Mouse (Mus musculus) neural tube, embryonic 15.5 days (tissue): ENCODE results near the gene Dlg5. TPM values are rescaled to one million over a fixed set of nuclear protein-coding genes. Genes with fewer than 3 reads are reported as not detected.

Experiments used
- ATAC-seq: fragments of 200-750 bp; cut with Nextera tagmentation; 2 replicates; pipeline ENCODE4 v1.8.0; 2017; ENCODE audit warnings: mild to moderate bottlenecking, moderate TSS enrichment, moderate library complexity; ENCODE audit not compliant: low FRiP score
- H3K27ac ChIP-seq: fragments of 300-500 bp; sonication (generic); replicated peaks from 2 replicates; pipeline ENCODE4 v1.5.1; 2015; ENCODE audit warnings: mild to moderate bottlenecking, inconsistent platforms
- H3K27me3 ChIP-seq: fragments of 300-500 bp; sonication (generic); replicated peaks from 2 replicates; pipeline ENCODE4 v1.6.1; 2015; ENCODE audit warnings: inconsistent platforms
- H3K36me3 ChIP-seq: fragments of 300-500 bp; sonication (generic); 2 replicates; pipeline ENCODE4 v1.6.1; 2015; ENCODE audit warnings: inconsistent platforms
- H3K4me1 ChIP-seq: fragments of 300-500 bp; sonication (generic); 2 replicates; pipeline ENCODE4 v1.6.1; 2015; ENCODE audit warnings: inconsistent platforms
- H3K4me2 ChIP-seq: fragments of 300-500 bp; sonication (generic); 2 replicates; pipeline ENCODE4 v1.6.1; 2015; ENCODE audit warnings: inconsistent platforms, mild to moderate bottlenecking, moderate library complexity
- H3K4me3 ChIP-seq: fragments of 300-500 bp; sonication (generic); replicated peaks from 2 replicates; pipeline ENCODE4 v1.5.1; 2015; ENCODE audit warnings: mild to moderate bottlenecking, inconsistent platforms
- H3K9ac ChIP-seq: fragments of 300-500 bp; sonication (generic); replicated peaks from 2 replicates; pipeline ENCODE4 v1.6.1; 2015; ENCODE audit warnings: mild to moderate bottlenecking, inconsistent platforms
- H3K9me3 ChIP-seq: fragments of 300-500 bp; sonication (generic); replicated peaks from 2 replicates; pipeline ENCODE4 v1.6.1; 2016; ENCODE audit warnings: inconsistent platforms
- whole genome bisulfite sequencing: fragments of 180-500 bp; shearing (Covaris S2); methylation state at CpG from one replicate; pipeline ENCODE4 v1.1.7; 2015; ENCODE audit warnings: mixed read lengths; 5-methylcytosine and 5-hydroxymethylcytosine counted together
- polyA plus RNA-seq: library from polyadenylated mRNA; unstranded; fragments of >200 nt; fragmentation: Nextera tagmentation; extraction: Ambion mirVana; gene quantifications from 2 replicates; pipeline ENCODE4 v1.2.1, GENCODE M21; 2015

Gene Dlg5
- polyA plus RNA-seq, 1 experiment from 2014 or later = 19.9 TPM

DNA sequence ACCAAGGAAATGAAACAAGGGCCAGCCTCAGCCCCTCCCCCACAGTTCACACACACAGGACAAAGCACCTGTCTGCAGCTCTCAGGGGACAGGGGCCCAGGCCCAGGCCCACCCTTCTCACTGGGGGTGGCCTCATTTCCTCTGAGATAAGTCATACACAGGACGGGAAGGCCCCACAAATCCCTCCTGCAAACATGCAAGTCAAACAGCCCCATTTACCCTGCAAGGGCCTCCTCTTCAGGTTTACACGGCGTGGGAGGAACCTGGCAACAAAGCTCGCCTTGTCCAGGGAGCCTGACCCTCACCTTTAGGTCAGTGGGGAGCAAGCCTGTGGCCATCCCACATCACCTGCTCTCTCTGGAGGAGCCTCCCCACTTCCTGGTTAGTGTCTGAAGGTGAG lies 60.2 kb downstream of the Dlg5 start:
- Histone ChIP-seq H3K27ac (no peak overlapping the region), H3K4me3 (no peak overlapping the region), H3K4me2 (no peak overlapping the region), H3K9me3 (no peaks in the 10 kb centered on the region), H3K36me3 (peaks cover 13% of the 10 kb centered on the region; the same call in 1 of the 2 replicates), H3K9ac (no peak overlapping the region), H3K27me3 (no peaks in the 10 kb centered on the region), H3K4me1 (peaks cover 16% of the 10 kb centered on the region)
- 53% methylated on average over 4 of the region's 4 CpGs for WGBS
- no peak for ATAC-seq

DNA sequence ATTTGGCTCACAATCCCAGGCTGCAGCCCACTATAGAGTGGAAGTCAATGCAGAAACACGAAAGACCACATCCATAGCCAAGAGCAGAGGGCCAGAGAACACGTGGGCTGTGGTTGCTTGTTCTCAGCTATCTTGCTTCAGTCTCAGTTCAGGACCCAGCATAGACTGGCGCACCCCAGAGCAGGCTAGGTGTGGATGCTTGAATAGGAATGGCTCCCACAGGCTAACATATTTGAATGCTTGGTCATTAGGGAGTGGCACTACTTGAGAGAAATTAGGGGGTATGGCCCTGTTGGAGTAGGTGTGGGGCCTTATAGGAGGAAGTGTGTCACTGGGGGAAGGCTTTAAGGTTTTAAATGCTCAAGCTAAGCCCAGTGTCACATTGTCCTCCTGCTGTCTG lies 62.8 kb downstream of the Dlg5 start:
- WGBS = 79% methylated on average over 3 of the region's 3 CpGs
- H3K27ac ChIP-seq = peak overlapping the region; percentile 66; the same call in 1 of the 2 replicates

DNA sequence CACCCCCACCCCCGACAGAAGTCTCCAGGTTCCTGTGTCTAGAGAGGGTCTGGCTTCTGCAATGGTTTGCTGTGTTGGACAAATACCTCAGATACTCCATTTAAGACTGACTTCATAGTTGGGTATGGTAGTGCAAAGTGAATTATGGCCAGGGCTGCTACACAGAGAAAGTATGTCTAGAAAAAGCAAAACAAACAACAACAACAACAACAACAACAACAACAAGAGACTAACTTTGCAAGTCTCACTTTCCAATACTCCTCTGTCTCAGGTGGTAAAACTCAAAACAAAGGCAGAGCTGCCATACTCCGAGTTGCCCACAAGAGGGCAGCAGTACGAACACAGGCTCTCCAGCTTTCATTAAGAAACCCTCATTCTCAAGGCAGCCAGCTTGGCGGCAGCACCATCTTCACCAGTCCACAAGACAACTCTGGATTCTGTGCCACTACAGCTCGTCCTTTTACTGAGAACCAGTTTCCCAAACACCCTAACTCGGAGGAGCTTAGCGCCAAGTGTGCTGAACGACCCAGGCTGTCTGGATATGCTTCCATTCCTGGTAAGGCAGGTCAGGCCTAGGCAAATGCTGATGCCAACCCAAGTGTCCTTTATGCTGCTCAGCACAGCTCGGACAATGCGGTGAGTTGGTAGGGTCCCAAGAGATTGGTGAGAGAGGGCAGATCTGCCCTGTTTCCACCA lies 63.8 kb downstream of the Dlg5 start:
- H3K27me3 ChIP-seq = no peaks in the 10 kb centered on the region
- peak; percentile 77 for ATAC-seq
- H3K36me3 ChIP-seq = peaks cover 2% of the 10 kb centered on the region
- H3K9ac ChIP-seq = no peak overlapping the region; the same call in 1 of the 2 replicates
- no peak overlapping the region for H3K4me2 ChIP-seq
- H3K4me3 ChIP-seq = no peak overlapping the region
- no peaks in the 10 kb centered on the region for H3K9me3 ChIP-seq
- 26% methylated on average over 10 of the region's 10 CpGs for WGBS
- H3K27ac ChIP-seq = peak overlapping the region; percentile 66
- H3K4me1 ChIP-seq = peaks cover 21% of the 10 kb centered on the region

More for the DNA sequence above, 62.8 kb downstream of the Dlg5 start:
- Histone ChIP-seq H3K4me2 (no peak overlapping the region), H3K27me3 (no peaks in the 10 kb centered on the region), H3K9ac (no peak overlapping the region), H3K9me3 (no peaks in the 10 kb centered on the region), H3K4me3 (no peak overlapping the region), H3K4me1 (peaks cover 21% of the 10 kb centered on the region), H3K36me3 (peaks cover 4% of the 10 kb centered on the region; the same call in 1 of the 2 replicates)
- ATAC-seq = no peak

DNA sequence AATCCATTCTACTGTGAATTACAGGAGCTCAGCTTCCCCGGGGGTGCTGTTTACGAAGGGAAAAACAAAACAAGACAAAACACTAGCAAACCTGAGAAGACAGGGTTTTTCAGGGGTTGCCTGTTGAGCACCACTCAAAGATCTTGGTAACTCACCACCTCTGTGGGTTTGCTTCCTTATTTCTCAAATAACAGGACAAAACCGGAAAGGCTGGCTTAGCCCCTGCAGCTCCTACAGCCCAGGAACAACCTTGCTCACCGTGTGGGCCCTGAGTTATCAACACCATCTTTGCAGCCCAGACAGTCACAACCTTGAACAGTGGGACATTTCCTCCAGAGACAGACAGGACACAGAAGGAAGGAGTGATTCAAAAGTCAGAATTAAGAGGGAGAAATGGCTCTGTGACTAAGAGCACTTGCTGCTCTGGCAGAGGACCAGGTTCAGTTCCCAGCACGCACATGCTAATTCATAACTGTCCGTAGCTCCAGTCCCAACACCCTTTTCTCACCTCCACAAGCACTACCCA lies 66.2 kb downstream of the Dlg5 start:
- Histone ChIP-seq H3K4me2 (no peak overlapping the region), H3K9me3 (no peaks in the 10 kb centered on the region), H3K36me3 (peaks cover 23% of the 10 kb centered on the region), H3K4me3 (no peak overlapping the region), H3K9ac (no peak overlapping the region), H3K4me1 (peaks cover 16% of the 10 kb centered on the region), H3K27me3 (no peaks in the 10 kb centered on the region), H3K27ac (no peak overlapping the region; the same call in 1 of the 2 replicates)
- 79% methylated on average over 6 of the region's 6 CpGs for WGBS
- ATAC-seq = no peak

DNA sequence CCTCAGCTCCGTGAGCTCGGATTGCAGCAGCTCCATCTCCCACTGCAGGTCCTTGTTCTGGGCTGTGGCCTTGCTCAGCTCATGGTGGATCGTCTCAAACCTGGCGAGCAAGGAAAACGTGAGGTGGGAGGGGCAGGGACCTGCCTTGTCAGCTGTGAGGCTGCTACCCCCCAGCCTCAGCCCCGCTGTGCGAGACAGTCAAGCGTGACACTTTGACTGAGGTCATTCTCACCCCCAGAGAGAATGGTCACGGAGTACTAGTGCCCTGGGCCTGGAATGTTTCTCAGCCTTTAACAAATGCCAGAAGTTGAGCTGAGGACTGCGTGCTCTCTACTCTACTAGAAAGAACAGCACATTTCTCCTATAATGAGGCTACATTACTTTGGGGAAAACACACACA lies 69.1 kb downstream of the Dlg5 start:
- Histone ChIP-seq H3K9ac (no peak overlapping the region), H3K9me3 (no peaks in the 10 kb centered on the region), H3K27ac (no peak overlapping the region), H3K36me3 (peaks cover 30% of the 10 kb centered on the region), H3K27me3 (no peaks in the 10 kb centered on the region), H3K4me1 (0 out of 2 replicates have a peak, but pooled peaks cover 5% of the 10 kb centered on the region), H3K4me2 (no peak overlapping the region), H3K4me3 (no peak overlapping the region)
- WGBS = 67% methylated on average over 10 of the region's 10 CpGs
- ATAC-seq = no peak

DNA sequence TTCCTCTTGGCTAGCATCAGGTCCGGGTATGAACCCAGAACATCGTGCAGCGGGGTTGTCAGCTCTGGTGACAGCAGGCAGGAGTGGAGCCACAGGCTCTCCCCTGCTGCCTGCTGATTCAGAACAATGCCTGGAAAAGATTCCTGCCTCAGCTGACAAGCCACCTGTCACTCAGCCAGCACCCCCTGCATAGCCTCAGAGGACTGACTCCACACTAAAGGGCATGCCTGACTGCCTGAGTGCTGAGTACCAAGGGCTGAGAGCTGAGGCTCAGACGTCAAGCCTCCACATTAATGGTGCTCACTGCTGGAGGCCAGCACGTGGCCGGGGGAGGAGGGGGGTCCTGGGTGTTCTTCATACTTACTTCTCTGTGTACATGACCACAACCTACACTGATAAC lies 72.4 kb downstream of the Dlg5 start:
- H3K4me1 ChIP-seq = no peaks in the 10 kb centered on the region
- WGBS = 72% methylated on average over 6 of the region's 6 CpGs
- ATAC-seq = no peak
- no peaks in the 10 kb centered on the region for H3K27me3 ChIP-seq
- no peak overlapping the region for H3K4me3 ChIP-seq
- no peak overlapping the region for H3K9ac ChIP-seq
- H3K9me3 ChIP-seq = no peaks in the 10 kb centered on the region
- no peak overlapping the region for H3K27ac ChIP-seq
- no peak overlapping the region for H3K4me2 ChIP-seq
- H3K36me3 ChIP-seq = peaks cover 55% of the 10 kb centered on the region

DNA sequence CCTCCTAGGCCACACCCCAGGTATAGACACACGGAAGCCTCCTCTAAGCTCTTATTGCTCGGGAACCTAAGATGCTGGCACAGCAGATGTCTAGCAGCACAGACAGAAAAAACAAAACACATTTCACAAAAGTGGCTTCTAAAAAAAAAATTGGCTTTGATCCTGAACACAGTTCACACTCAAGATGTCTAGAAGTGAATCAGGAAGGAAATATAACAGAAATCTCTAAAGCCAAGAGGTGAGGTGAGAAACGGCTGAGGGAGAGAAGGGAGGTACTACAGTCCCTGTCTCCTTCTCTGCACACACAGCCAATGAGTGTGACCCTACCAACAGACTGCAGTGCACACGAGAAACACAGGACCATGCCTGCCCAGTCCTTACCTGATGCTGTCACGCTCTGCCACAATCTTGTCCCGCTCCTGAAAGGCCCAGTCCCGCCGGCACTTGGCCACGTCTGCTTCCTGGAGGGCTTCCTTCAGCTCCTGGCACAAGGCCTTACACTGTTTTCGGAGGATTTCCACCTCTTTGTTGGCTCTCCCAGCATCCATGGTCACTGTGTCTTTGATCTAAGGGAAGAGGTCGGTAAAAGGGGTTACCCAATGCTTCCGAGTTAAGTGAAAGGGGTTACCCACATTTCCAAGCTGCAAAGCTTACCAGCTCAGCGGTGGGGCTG lies 73.9 kb downstream of the Dlg5 start:
- Histone ChIP-seq H3K4me2 (no peak overlapping the region), H3K4me1 (no peaks in the 10 kb centered on the region), H3K27ac (no peak overlapping the region), H3K9me3 (no peaks in the 10 kb centered on the region), H3K9ac (no peak overlapping the region), H3K27me3 (no peaks in the 10 kb centered on the region), H3K4me3 (no peak overlapping the region), H3K36me3 (peaks cover 62% of the 10 kb centered on the region)
- 87% methylated on average over 13 of the region's 13 CpGs for WGBS
- ATAC-seq = no peak

DNA sequence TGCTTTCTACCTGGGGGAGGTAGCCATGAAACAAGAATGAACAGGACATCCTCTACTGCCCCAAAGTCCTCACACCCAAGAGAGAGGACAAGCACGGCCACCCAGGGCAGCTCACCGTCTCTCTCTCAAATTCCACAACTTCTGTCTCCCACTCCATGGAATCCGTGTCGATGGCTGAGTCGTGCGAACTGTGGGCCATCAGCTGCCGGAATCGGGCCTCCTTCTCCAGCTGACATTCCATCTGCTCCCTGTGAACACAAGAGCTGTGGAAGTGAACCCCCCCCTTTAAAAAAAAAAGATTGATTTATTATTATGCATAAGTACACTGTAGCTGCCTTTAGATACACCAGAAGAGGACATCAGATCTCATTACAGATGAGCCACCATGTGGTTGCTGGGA lies 79.7 kb downstream of the Dlg5 start:
- no peak overlapping the region for H3K27ac ChIP-seq
- H3K36me3 ChIP-seq = peaks cover 78% of the 10 kb centered on the region
- no peak overlapping the region for H3K4me3 ChIP-seq
- no peaks in the 10 kb centered on the region for H3K27me3 ChIP-seq
- no peaks in the 10 kb centered on the region for H3K4me1 ChIP-seq
- H3K4me2 ChIP-seq = no peak overlapping the region
- ATAC-seq = no peak
- H3K9me3 ChIP-seq = no peaks in the 10 kb centered on the region
- WGBS = 96% methylated on average over 8 of the region's 8 CpGs
- no peak overlapping the region for H3K9ac ChIP-seq

DNA sequence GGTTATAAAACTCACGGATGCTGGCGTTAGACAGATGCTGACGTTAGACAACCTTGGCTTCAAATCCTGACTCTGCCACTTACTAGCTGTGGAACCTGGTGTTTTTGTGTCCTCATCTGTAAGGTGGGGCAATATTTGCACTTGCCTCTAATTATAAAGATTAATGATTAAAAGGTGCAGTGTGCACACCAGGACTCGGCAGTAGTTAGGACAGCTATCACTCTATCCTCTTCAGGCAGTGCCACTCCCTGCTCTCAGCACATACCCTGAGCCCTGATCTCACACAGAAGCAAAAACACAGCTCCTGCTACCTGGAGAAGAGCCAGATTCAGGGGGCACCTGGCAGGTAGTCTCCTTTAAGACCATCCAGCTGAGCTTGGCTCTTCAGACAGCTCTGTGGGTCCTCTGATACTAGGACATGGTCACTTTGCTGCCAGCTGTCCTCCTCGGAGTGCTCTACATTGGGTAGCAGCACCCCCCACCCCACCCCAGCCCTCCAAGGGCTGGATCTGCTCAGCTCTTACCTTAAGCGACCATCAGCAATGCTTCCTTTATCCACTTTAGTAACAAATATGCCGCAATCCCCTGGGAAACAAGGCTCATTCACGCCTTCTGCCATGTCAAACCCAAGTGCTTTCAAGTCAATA lies 80.9 kb downstream of the Dlg5 start:
- Histone ChIP-seq H3K27me3 (no peaks in the 10 kb centered on the region), H3K27ac (no peak overlapping the region), H3K9ac (no peak overlapping the region), H3K4me3 (no peak overlapping the region), H3K4me1 (no peaks in the 10 kb centered on the region), H3K4me2 (no peak overlapping the region), H3K36me3 (peaks cover 75% of the 10 kb centered on the region), H3K9me3 (no peaks in the 10 kb centered on the region)
- no peak for ATAC-seq
- WGBS = 90% methylated on average over 8 of the region's 8 CpGs

DNA sequence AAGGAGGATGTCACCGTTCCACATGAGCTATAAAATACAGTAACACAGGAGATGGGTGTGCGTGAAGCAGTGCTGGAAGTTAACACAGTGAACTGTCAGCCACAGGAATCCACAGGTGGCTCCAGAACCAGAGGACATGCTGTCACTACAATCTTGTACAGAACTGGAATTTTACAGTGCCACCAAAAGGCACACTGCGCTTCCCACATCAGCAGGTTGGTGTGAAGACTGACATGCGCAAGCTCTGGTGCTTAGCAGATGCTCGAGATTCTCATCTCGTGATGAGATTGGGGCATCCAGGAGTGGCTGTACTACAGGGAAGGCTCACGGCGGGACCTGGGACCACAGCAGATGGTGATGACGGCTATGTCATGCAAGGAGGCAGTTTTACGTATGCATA lies 82.9 kb downstream of the Dlg5 start:
- WGBS = 94% methylated on average over 10 of the region's 10 CpGs
- H3K9me3 ChIP-seq = no peaks in the 10 kb centered on the region
- no peaks in the 10 kb centered on the region for H3K4me1 ChIP-seq
- H3K4me3 ChIP-seq = no peak overlapping the region
- ATAC-seq = no peak
- H3K4me2 ChIP-seq = no peak overlapping the region
- peaks cover 76% of the 10 kb centered on the region for H3K36me3 ChIP-seq
- H3K27ac ChIP-seq = no peak overlapping the region
- no peak overlapping the region for H3K9ac ChIP-seq
- H3K27me3 ChIP-seq = no peaks in the 10 kb centered on the region

DNA sequence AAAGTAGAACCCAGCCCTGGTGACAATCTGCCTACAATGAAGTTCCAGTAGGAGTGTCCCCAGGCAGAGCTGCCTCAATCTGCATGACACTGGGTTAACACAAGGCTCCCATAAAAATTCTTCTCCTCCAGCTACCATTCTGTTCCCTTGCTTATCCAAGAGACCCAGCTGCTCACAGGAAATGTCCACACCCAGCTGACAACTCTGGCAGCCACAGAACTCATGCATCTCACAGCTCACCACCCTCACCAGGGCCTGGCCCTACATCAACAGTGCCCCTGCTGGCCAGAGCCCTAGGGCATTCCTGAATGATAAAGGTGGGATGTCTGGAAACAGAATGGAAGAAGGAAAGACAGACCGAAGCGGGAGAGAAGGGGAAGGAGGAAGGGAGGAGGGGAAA lies 96.8 kb downstream of the Dlg5 start:
- Histone ChIP-seq H3K4me1 (peaks cover 10% of the 10 kb centered on the region; the same call in 1 of the 2 replicates), H3K36me3 (peaks cover 82% of the 10 kb centered on the region), H3K4me2 (no peak overlapping the region), H3K27ac (no peak overlapping the region), H3K9ac (no peak overlapping the region), H3K9me3 (no peaks in the 10 kb centered on the region), H3K4me3 (no peak overlapping the region), H3K27me3 (no peaks in the 10 kb centered on the region)
- no peak for ATAC-seq
- 80% methylated on average over 2 of the region's 2 CpGs for WGBS
